Mouse (Mus musculus): Measurements from ENCODE around the gene Cass4. TPM values are rescaled to one million over a fixed set of nuclear protein-coding genes. Genes with fewer than 3 reads are reported as not detected.
A peak's percentile ranks its signal among the peaks of the same experiment; 100 is the strongest.

Cass4 gene
- polyA plus RNA-seq, 1 experiment, result 0.37 TPM

DNA sequence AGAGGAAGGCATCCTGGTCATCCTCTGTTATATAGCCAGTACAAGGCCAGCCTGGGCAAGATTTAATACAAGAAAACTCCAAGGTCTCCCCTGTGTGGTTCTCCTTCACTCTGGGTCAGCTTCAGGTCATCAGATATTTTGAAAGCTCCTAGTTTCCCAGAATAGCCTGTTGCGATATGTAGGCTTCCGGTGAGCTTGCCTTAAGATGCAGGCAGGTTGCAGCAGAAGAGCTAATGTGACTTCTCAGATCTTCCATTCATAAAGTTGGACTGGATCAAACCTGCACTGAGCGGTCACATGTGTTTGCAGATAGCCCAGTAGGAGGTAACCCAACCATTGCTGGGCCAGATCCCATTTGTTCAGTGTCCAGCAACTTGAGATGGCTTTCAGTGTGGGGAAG, 8.9 kb upstream of the Cass4 start:
- H3K36me3 ChIP-seq (ENCODE audit: control insufficient read depth, insufficient read depth, low read length), result peaks cover 21% of the 10 kb centered on the region
- H3K4me3 ChIP-seq (ENCODE audit: low read depth, low read length), result no peak overlapping the region
- WGBS, result 88% methylated on average over 3 of the region's 3 CpGs
- H3K27me3 ChIP-seq (ENCODE audit: control insufficient read depth, insufficient read depth, low read length), result no peaks in the 10 kb centered on the region
- no peak overlapping the region for H3K27ac ChIP-seq (ENCODE audit: insufficient read depth, low read depth, low read length)
- no peaks in the 10 kb centered on the region for H3K4me1 ChIP-seq (ENCODE audit: control insufficient read depth, insufficient read depth, insufficient read length, low read length)
- TF ChIP-seq POLR2A (IDR thresholded peaks at IDR 0.05; ENCODE audit: low read depth, low read length) (no peak), CTCF (IDR thresholded peaks at IDR 0.05; ENCODE audit: extremely low read depth, insufficient read length, insufficient replicate concordance, low read depth, low read length) (no peak)

DNA sequence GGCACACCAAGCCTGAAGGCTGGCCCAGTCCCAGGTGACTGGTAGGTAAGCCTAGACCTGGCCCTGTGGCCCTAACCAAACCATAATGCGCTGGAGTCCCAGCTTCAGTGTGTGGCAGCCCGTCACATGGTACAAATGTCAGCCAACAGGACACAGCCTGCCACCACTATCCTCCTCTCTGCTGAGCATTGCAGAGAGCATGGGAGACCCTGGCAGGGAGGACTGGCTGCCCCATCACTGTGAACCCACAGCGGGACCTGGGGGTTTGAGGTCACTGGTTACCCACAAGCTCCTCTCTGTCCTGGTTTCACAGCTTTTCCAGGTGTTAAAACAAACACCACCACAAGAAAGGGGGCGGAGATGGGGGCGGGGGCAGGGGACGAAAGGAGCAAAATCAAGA, 3.3 kb upstream of the Cass4 start:
- Histone ChIP-seq H3K27ac (ENCODE audit: insufficient read depth, low read depth, low read length) (no peak overlapping the region), H3K27me3 (ENCODE audit: control insufficient read depth, insufficient read depth, low read length) (no peaks in the 10 kb centered on the region)
- WGBS, result 26% methylated on average over 6 of the region's 6 CpGs

GRCm38 (mm10) chr2:172392041-172392521, 1.5 kb upstream of the Cass4 start:
- Histone ChIP-seq H3K36me3 (ENCODE audit: control insufficient read depth, insufficient read depth, low read length) (no peaks in the 10 kb centered on the region), H3K27ac (ENCODE audit: insufficient read depth, low read depth, low read length) (no peak overlapping the region), H3K4me1 (ENCODE audit: control insufficient read depth, insufficient read depth, insufficient read length, low read length) (no peaks in the 10 kb centered on the region), H3K27me3 (ENCODE audit: control insufficient read depth, insufficient read depth, low read length) (no peaks in the 10 kb centered on the region), H3K4me3 (ENCODE audit: low read depth, low read length) (no peak overlapping the region)
- TF ChIP-seq POLR2A (IDR thresholded peaks at IDR 0.05; ENCODE audit: low read depth, low read length) (no peak), CTCF (IDR thresholded peaks at IDR 0.05; ENCODE audit: extremely low read depth, insufficient read length, insufficient replicate concordance, low read depth, low read length) (no peak)
- 36% methylated on average over 10 of the region's 10 CpGs for WGBS

More for the DNA sequence above, 3.3 kb upstream of the Cass4 start:
- H3K36me3 ChIP-seq (ENCODE audit: control insufficient read depth, insufficient read depth, low read length), result no peaks in the 10 kb centered on the region
- no peaks in the 10 kb centered on the region for H3K4me1 ChIP-seq (ENCODE audit: control insufficient read depth, insufficient read depth, insufficient read length, low read length)
- TF ChIP-seq CTCF (IDR thresholded peaks at IDR 0.05; ENCODE audit: extremely low read depth, insufficient read length, insufficient replicate concordance, low read depth, low read length) (no peak), POLR2A (IDR thresholded peaks at IDR 0.05; ENCODE audit: low read depth, low read length) (no peak)
- H3K4me3 ChIP-seq (ENCODE audit: low read depth, low read length), result no peak overlapping the region

- H3K27ac ChIP-seq (ENCODE audit: insufficient read depth, low read depth, low read length), result no peak overlapping the region
- H3K4me1 ChIP-seq (ENCODE audit: control insufficient read depth, insufficient read depth, insufficient read length, low read length), result no peaks in the 10 kb centered on the region
Measured at GRCm38 (mm10) chr2:172394052-172394392, 428 bp downstream of the Cass4 start.

DNA sequence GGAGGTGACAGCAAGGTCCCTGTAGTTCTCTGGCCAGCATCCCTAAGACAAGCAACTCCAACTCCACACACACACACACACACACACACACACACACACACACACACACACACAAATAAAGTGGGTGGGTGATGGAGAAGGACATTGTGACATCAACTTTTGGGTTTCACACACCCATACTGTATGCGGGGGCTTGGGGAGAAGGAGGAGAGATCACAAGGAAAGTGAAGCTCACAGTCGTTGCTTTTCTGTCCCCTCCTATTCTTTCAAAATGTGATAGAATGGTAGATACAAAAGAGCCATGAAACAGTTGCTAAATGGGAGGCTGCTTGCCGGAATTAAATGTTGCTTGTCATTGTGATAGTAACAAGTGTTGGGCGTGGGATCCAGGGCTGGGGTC, 1.1 kb downstream of the Cass4 start:
- WGBS, result 68% methylated on average over 4 of the region's 4 CpGs
- Histone ChIP-seq H3K27me3 (ENCODE audit: control insufficient read depth, insufficient read depth, low read length) (no peaks in the 10 kb centered on the region), H3K4me1 (ENCODE audit: control insufficient read depth, insufficient read depth, insufficient read length, low read length) (peaks cover 2% of the 10 kb centered on the region; the same call in 1 of the 2 replicates), H3K4me3 (ENCODE audit: low read depth, low read length) (peak overlapping the region; percentile 16; the same call in 1 of the 2 replicates), H3K36me3 (ENCODE audit: control insufficient read depth, insufficient read depth, low read length) (no peaks in the 10 kb centered on the region), H3K27ac (ENCODE audit: insufficient read depth, low read depth, low read length) (no peak overlapping the region)
- TF ChIP-seq CTCF (IDR thresholded peaks at IDR 0.05; ENCODE audit: extremely low read depth, insufficient read length, insufficient replicate concordance, low read depth, low read length), result no peak
- no peak for TF ChIP-seq POLR2A (IDR thresholded peaks at IDR 0.05; ENCODE audit: low read depth, low read length)

More at GRCm38 (mm10) chr2:172394052-172394392, 428 bp downstream of the Cass4 start:
- H3K4me3 ChIP-seq (ENCODE audit: low read depth, low read length), result peak overlapping the region; percentile 40
- H3K36me3 ChIP-seq (ENCODE audit: control insufficient read depth, insufficient read depth, low read length), result no peaks in the 10 kb centered on the region
- WGBS, result 45% methylated on average over 2 of the region's 2 CpGs
- no peaks in the 10 kb centered on the region for H3K27me3 ChIP-seq (ENCODE audit: control insufficient read depth, insufficient read depth, low read length)
- no peak for TF ChIP-seq POLR2A (IDR thresholded peaks at IDR 0.05; ENCODE audit: low read depth, low read length)
- TF ChIP-seq CTCF (IDR thresholded peaks at IDR 0.05; ENCODE audit: extremely low read depth, insufficient read length, insufficient replicate concordance, low read depth, low read length), result no peak

- Histone ChIP-seq H3K4me3 (ENCODE audit: low read depth, low read length) (no peak overlapping the region), H3K4me1 (ENCODE audit: control insufficient read depth, insufficient read depth, insufficient read length, low read length) (peaks cover 3% of the 10 kb centered on the region; the same call in 1 of the 2 replicates), H3K27ac (ENCODE audit: insufficient read depth, low read depth, low read length) (no peak overlapping the region), H3K27me3 (ENCODE audit: control insufficient read depth, insufficient read depth, low read length) (no peaks in the 10 kb centered on the region), H3K36me3 (ENCODE audit: control insufficient read depth, insufficient read depth, low read length) (no peaks in the 10 kb centered on the region)
- no peak for TF ChIP-seq CTCF (IDR thresholded peaks at IDR 0.05; ENCODE audit: extremely low read depth, insufficient read length, insufficient replicate concordance, low read depth, low read length)
- WGBS, result 46% methylated on average over 9 of the region's 9 CpGs
Measured at GRCm38 (mm10) chr2:172395961-172396360, 2.4 kb downstream of the Cass4 start.

DNA sequence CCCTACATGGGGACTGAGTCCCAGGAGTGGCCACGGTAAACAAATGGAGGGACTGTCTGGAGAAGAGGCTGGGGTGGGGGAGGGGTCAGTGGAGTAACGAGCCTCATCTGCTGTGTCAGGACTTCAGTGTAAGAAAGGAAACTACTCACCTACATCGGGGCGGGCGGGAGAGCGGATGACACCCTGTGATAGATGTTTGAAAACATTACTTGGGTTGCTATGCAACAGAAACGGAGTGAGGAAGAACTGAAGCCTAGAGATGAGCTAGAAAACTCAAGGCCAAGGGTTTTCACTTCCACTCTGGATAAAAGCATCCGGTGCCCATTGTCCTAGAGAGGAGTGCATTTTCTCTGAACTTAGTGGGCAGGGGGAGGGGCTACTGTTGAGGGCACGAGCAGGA, 6.3 kb downstream of the Cass4 start:
- H3K4me3 ChIP-seq (ENCODE audit: low read depth, low read length), result no peak overlapping the region
- H3K36me3 ChIP-seq (ENCODE audit: control insufficient read depth, insufficient read depth, low read length), result no peaks in the 10 kb centered on the region
- TF ChIP-seq CTCF (IDR thresholded peaks at IDR 0.05; ENCODE audit: extremely low read depth, insufficient read length, insufficient replicate concordance, low read depth, low read length), result no peak
- TF ChIP-seq POLR2A (IDR thresholded peaks at IDR 0.05; ENCODE audit: low read depth, low read length), result no peak
- H3K27ac ChIP-seq (ENCODE audit: insufficient read depth, low read depth, low read length), result peak overlapping the region; percentile 38
- 27% methylated on average over 9 of the region's 9 CpGs for WGBS
- H3K27me3 ChIP-seq (ENCODE audit: control insufficient read depth, insufficient read depth, low read length), result no peaks in the 10 kb centered on the region
- peaks cover 3% of the 10 kb centered on the region; the same call in 1 of the 2 replicates for H3K4me1 ChIP-seq (ENCODE audit: control insufficient read depth, insufficient read depth, insufficient read length, low read length)

Data from small intestine, adult 2 months (tissue).